Mouse (Mus musculus) heart, embryonic 14.5 days (tissue): Measurements from ENCODE around the gene Slc38a6. TPM values are rescaled to one million over a fixed set of nuclear protein-coding genes. Genes with fewer than 3 reads are reported as not detected.

Source experiments
- ATAC-seq: fragments of 200-750 bp; cut with Nextera tagmentation; 2 replicates; pipeline ENCODE4 v1.8.0; 2017; ENCODE audit warnings: low read depth, moderate TSS enrichment; ENCODE audit not compliant: insufficient number of reproducible peaks, insufficient read depth, low FRiP score
- H3K27ac ChIP-seq, 2 experiments: fragments of 200-500 bp in 1 of 2; fragments of 300-500 bp in 1 of 2; sonication (generic) in 1 of 2; replicated peaks in 1 of 2; 2 replicates each; pipeline ENCODE4 v1.5.1; 2012 to 2014; ENCODE audit warnings: low read depth in 2 of 2, low read length in 2 of 2, control low read depth in 1 of 2, mild to moderate bottlenecking in 1 of 2, mixed read lengths in 1 of 2; ENCODE audit not compliant: control insufficient read depth in 1 of 2, insufficient read depth in 1 of 2
- H3K27me3 ChIP-seq: fragments of 300-500 bp; sonication (generic); 2 replicates; pipeline ENCODE4 v1.6.1; 2014; ENCODE audit warnings: mild to moderate bottlenecking, low read length, control low read depth; ENCODE audit not compliant: control insufficient read depth, insufficient read depth
- H3K36me3 ChIP-seq: fragments of 300-500 bp; sonication (generic); 2 replicates; pipeline ENCODE4 v1.6.1; 2014; ENCODE audit warnings: mild to moderate bottlenecking, control low read depth, low read length, mixed read lengths; ENCODE audit not compliant: control insufficient read depth, insufficient read depth
- H3K4me1 ChIP-seq, 2 experiments: fragments of 200-500 bp in 1 of 2; fragments of 300-500 bp in 1 of 2; sonication (generic) in 1 of 2; 2 replicates each; pipeline ENCODE4 v1.6.1; 2012 to 2014; ENCODE audit warnings: low read length in 2 of 2, control low read depth in 1 of 2, mixed read lengths in 1 of 2; ENCODE audit not compliant: control insufficient read depth in 2 of 2, insufficient read depth in 2 of 2
- H3K4me2 ChIP-seq: fragments of 300-500 bp; sonication (generic); 2 replicates; pipeline ENCODE4 v1.6.1; 2014; ENCODE audit warnings: mild to moderate bottlenecking, low read length
- H3K4me3 ChIP-seq, 2 experiments: fragments of 200-500 bp in 1 of 2; fragments of 300-500 bp in 1 of 2; sonication (generic) in 1 of 2; 2 replicates each; pipeline ENCODE4 v1.5.1; 2012 to 2014; ENCODE audit warnings: low read length in 2 of 2, mild to moderate bottlenecking in 2 of 2, control low read depth in 1 of 2, low read depth in 1 of 2, moderate library complexity in 1 of 2; ENCODE audit not compliant: control insufficient read depth in 1 of 2, insufficient read depth in 1 of 2
- H3K9ac ChIP-seq: fragments of 300-500 bp; sonication (generic); 2 replicates; pipeline ENCODE4 v1.6.1; 2014; ENCODE audit warnings: mild to moderate bottlenecking, low read length
- H3K9me3 ChIP-seq: fragments of 300-500 bp; sonication (generic); 2 replicates; pipeline ENCODE4 v1.6.1; 2016; ENCODE audit warnings: low read length, control low read depth; ENCODE audit not compliant: control insufficient read depth
- WGBS: fragments of 180-500 bp; shearing (Covaris S2); extraction: QIAGEN DNeasy Blood & Tissue Kit; methylation state at CpG from one replicate; pipeline ENCODE4 v1.1.7; 2014; 5-methylcytosine and 5-hydroxymethylcytosine counted together
- polyA plus RNA-seq: library from polyadenylated mRNA; unstranded; fragments of >200 nt; fragmentation: Nextera tagmentation; extraction: Ambion mirVana; gene quantifications from 2 replicates; pipeline ENCODE4 v1.2.1, GENCODE M21; 2014

Gene Slc38a6
- 6.4 and 8.9 TPM in 2 replicates for polyA plus RNA-seq

DNA sequence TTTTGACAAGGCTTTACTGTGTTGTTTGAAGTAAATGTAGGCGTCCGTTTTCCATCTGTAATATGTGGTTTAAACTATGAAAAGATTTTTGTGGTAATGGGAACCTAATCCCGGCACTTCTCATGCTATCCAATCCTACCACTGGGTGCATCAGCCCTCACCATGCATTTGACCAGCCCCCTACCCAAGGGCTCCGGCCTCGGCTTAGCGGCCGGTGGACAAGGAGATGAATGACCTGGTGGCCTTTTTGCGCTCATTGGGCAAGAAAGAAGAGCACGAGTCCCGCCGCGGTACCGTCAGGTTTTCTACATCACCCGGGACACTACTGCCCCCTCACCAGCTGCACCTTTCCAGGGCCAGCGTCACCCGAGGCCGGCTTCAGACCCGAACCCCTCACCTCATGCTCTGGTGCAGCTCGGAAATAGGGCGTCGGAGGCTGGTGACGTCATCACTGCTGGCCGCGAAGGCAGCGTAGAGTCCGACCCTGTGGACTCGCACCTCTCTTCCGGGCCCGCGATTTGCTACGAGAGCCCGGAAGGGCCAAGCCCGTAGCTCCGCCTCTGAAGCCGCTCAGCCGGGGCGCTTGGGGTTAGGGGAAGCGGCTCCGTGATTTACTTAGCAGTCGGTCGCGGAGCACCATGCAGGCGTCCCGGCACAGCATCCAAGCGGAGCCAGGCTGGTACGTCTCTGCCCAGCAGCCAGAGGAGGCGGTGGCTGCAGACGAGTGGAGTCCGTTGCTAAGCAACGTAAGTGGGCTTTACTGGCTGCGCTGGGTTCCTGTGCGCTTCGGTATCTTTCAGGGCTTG, at the start of gene Slc38a6, which contains the start of gene Trmt5:
Slc38a6 (plus strand) TSS at position 493 of the 806 bp plus-strand sequence.
Trmt5 (minus strand) TSS at position 424 of the 806 bp plus-strand sequence.
- peak within 1 kb of the TSS; percentile 86 for H3K9ac ChIP-seq
- WGBS = under 1% methylated on average over 53 of the region's 53 CpGs

GRCm38 (mm10) chr12:73241960-73242359, 44.6 kb upstream of the Slc38a6 start:
- Histone ChIP-seq H3K9ac (no peak overlapping the region), H3K27ac (no peak overlapping the region), H3K4me1 (0 out of 4 replicates have a peak, but pooled peaks cover 0 to under 1% of the 10 kb centered on the region in 2 experiments), H3K27me3 (no peaks in the 10 kb centered on the region), H3K9me3 (no peaks in the 10 kb centered on the region), H3K4me2 (no peak overlapping the region), H3K36me3 (no peaks in the 10 kb centered on the region), H3K4me3 (no peak overlapping the region)
- 75% methylated on average over 10 of the region's 10 CpGs for WGBS
- ATAC-seq = no peak

More for the DNA sequence above, at the start of gene Slc38a6, which contains the start of gene Trmt5:
- H3K9me3 ChIP-seq = no peaks in the 10 kb centered on the region
- H3K27ac ChIP-seq = peak within 1 kb of the TSS; percentile 73 to 74
- H3K4me2 ChIP-seq = peak within 1 kb of the TSS; percentile 84
- peaks cover 23% of the 10 kb centered on the region for H3K36me3 ChIP-seq
- no peaks in the 10 kb centered on the region for H3K27me3 ChIP-seq
- H3K4me3 ChIP-seq = peak within 1 kb of the TSS; percentile 75 to 91
- ATAC-seq = peak; percentile 88
- H3K4me1 ChIP-seq = peaks cover 2 to 25% of the 10 kb centered on the region in 2 experiments; a peak in 3 of 4 replicates

DNA sequence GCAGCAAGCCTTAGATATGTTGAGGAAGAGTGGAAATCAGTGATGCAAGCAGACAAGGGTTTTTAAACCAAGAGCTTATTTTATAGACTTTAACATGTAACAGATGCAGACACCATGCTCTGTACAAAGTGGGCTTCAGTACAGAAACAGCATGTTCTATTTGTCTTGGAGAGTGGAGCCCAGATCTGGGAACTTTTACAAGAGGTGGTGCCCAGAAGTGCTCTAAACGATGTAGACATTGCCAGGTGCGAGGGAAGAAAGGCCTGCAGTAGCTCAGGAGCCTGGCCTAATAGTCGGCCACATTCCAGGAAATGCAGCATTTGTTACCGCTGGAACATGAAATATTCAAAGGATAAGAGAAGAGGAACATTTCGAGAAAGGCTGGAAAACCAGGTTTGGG, 40.9 kb upstream of the Slc38a6 start:
- peaks cover 2 to 4% of the 10 kb centered on the region in 2 experiments; a peak in 1 of 4 replicates for H3K4me1 ChIP-seq
- no peak overlapping the region for H3K4me3 ChIP-seq
- 76% methylated on average over 5 of the region's 5 CpGs for WGBS
- H3K27me3 ChIP-seq = no peaks in the 10 kb centered on the region
- no peaks in the 10 kb centered on the region for H3K9me3 ChIP-seq
- no peaks in the 10 kb centered on the region for H3K36me3 ChIP-seq
- ATAC-seq = no peak
- H3K9ac ChIP-seq = no peak overlapping the region
- H3K27ac ChIP-seq = no peak overlapping the region
- H3K4me2 ChIP-seq = no peak overlapping the region

DNA sequence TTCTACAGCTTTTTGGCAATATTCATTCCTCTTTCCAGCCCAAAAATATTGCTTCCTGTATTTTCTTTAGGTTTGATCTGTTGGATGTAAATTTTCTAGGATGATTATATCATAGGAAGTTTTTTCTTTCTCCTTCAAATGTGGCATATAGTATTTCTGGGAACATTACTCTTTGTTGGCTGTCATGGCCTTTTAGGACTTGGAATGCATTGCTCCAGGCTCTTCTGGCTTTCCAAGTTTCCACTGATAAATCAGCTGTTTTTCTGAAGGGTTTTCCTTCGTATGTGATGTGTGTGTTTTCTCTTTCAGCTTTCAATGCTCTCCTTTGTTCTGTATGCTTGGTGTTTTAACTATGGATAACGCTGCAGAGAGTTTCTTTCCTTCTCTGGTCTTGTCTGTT, 31.6 kb upstream of the Slc38a6 start:
- WGBS = 51% methylated on average over 2 of the region's 2 CpGs
- H3K27me3 ChIP-seq = no peaks in the 10 kb centered on the region
- ATAC-seq = no peak
- H3K9me3 ChIP-seq = no peaks in the 10 kb centered on the region
- no peak overlapping the region for H3K9ac ChIP-seq
- H3K4me3 ChIP-seq = no peak overlapping the region
- H3K4me1 ChIP-seq = no peaks in the 10 kb centered on the region
- no peak overlapping the region; a peak in 1 of 4 replicates for H3K27ac ChIP-seq
- no peaks in the 10 kb centered on the region for H3K36me3 ChIP-seq
- no peak overlapping the region for H3K4me2 ChIP-seq

DNA sequence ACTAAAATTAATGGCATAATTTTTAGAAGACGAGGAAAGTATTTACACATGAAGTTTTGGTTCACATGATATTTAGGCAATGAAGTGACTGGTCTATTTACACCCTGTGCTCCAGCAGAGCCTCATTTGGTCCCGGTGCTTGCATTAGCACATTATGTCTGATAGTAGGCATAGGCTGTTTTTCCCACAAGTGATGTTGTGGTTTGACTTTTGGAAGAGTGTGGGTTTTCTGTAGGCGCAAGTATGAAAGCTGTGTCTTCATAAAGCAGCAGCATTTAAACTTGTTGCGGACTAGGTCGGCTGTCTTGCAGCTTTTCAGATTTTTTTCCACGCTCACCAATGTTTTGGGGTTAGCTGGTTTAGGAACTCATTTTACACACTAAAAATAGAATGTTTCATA, 27.3 kb upstream of the Slc38a6 start:
- ATAC-seq = no peak
- Histone ChIP-seq H3K36me3 (no peaks in the 10 kb centered on the region), H3K27ac (no peak overlapping the region), H3K4me2 (no peak overlapping the region), H3K4me1 (no peaks in the 10 kb centered on the region), H3K9ac (no peak overlapping the region), H3K4me3 (no peak overlapping the region), H3K27me3 (no peaks in the 10 kb centered on the region), H3K9me3 (peaks cover 2% of the 10 kb centered on the region)
- WGBS = 93% methylated on average over 6 of the region's 6 CpGs

- H3K9ac ChIP-seq = no peak overlapping the region
- no peaks in the 10 kb centered on the region for H3K36me3 ChIP-seq
- H3K4me3 ChIP-seq = no peak overlapping the region
- H3K27me3 ChIP-seq = no peaks in the 10 kb centered on the region
- WGBS = 96% methylated on average over 1 of the region's 1 CpGs
- peaks cover 2% of the 10 kb centered on the region for H3K9me3 ChIP-seq
- H3K27ac ChIP-seq = no peak overlapping the region
- no peaks in the 10 kb centered on the region for H3K4me1 ChIP-seq
- H3K4me2 ChIP-seq = no peak overlapping the region
- ATAC-seq = no peak
Measured at GRCm38 (mm10) chr12:73260339-73260738, 26.2 kb upstream of the Slc38a6 start.

GRCm38 (mm10) chr12:73265381-73265978, 21.1 kb upstream of the Slc38a6 start:
- H3K36me3 ChIP-seq = no peaks in the 10 kb centered on the region
- no peaks in the 10 kb centered on the region for H3K4me1 ChIP-seq
- H3K27ac ChIP-seq = no peak overlapping the region
- no peak overlapping the region for H3K4me3 ChIP-seq
- H3K9ac ChIP-seq = no peak overlapping the region
- no peaks in the 10 kb centered on the region for H3K27me3 ChIP-seq
- WGBS = 90% methylated on average over 3 of the region's 3 CpGs
- peaks cover 2% of the 10 kb centered on the region; the same call in 1 of the 2 replicates for H3K9me3 ChIP-seq
- ATAC-seq = no peak
- H3K4me2 ChIP-seq = no peak overlapping the region
